Mouse (Mus musculus) lung, postnatal 0 days (tissue): ENCODE data around the gene Mcidas. TPM values are rescaled to one million over a fixed set of nuclear protein-coding genes. Genes with fewer than 3 reads are reported as not detected.
A peak's percentile ranks its signal among the peaks of the same experiment; 100 is the strongest.
"Not testable (repeated sequence)": the region's sequence is repeated elsewhere in the genome, so short reads cannot be mapped to it uniquely, and the experiment has no call there.

Experiments
- ATAC-seq: fragments of 200-750 bp; cut with Nextera tagmentation; 2 replicates; pipeline ENCODE4 v1.8.0; 2017; ENCODE audit warnings: moderate library complexity
- DNase-seq: peaks from one replicate; pipeline ENCODE4 v3.0.0-alpha.2; 2016; ENCODE audit warnings: low spot score
- H3K27ac ChIP-seq: fragments of 300-500 bp; sonication (generic); 2 replicates; pipeline ENCODE4 v1.5.1; 2014; ENCODE audit warnings: antibody characterized with exemption, mild to moderate bottlenecking, low read length, mixed read lengths
- H3K27me3 ChIP-seq: fragments of 300-500 bp; sonication (generic); replicated peaks from 2 replicates; pipeline ENCODE4 v1.6.1; 2014; ENCODE audit warnings: low read length, mixed read lengths; ENCODE audit not compliant: insufficient read depth
- H3K36me3 ChIP-seq: fragments of 300-500 bp; sonication (generic); 2 replicates; pipeline ENCODE4 v1.6.1; 2014; ENCODE audit warnings: low read length, mixed read lengths; ENCODE audit not compliant: insufficient read depth
- H3K4me1 ChIP-seq: fragments of 300-500 bp; sonication (generic); 2 replicates; pipeline ENCODE4 v1.6.1; 2014; ENCODE audit warnings: antibody characterized with exemption, low read depth, low read length, mixed read lengths; ENCODE audit not compliant: insufficient read depth
- H3K4me2 ChIP-seq: fragments of 300-500 bp; sonication (generic); replicated peaks from 2 replicates; pipeline ENCODE4 v1.6.1; 2014; ENCODE audit warnings: low read depth, mild to moderate bottlenecking, low read length, moderate library complexity, mixed read lengths
- H3K4me3 ChIP-seq: fragments of 300-500 bp; sonication (generic); 2 replicates; pipeline ENCODE4 v1.5.1; 2014; ENCODE audit warnings: low read depth, low read length
- H3K9ac ChIP-seq: fragments of 300-500 bp; sonication (generic); replicated peaks from 2 replicates; pipeline ENCODE4 v1.6.1; 2014; ENCODE audit warnings: low read depth, mild to moderate bottlenecking
- H3K9me3 ChIP-seq: fragments of 300-500 bp; sonication (generic); 2 replicates; pipeline ENCODE4 v1.6.1; 2016; ENCODE audit warnings: low read length, mixed read lengths
- CTCF ChIP-seq: IDR thresholded peaks from 2 replicates; pipeline ENCODE4 v1.5.1; 2016; ENCODE audit warnings: antibody characterized with exemption, mild to moderate bottlenecking
- EP300 ChIP-seq: IDR thresholded peaks from 2 replicates; pipeline ENCODE4 v1.6.1; 2016; ENCODE audit warnings: antibody characterized with exemption, mild to moderate bottlenecking, control low read depth
- WGBS: fragments of 180-500 bp; shearing (Covaris S2); extraction: QIAGEN DNeasy Blood & Tissue Kit; methylation state at CpG from one replicate; pipeline ENCODE4 v1.1.7; 2014; 5-methylcytosine and 5-hydroxymethylcytosine counted together
- polyA plus RNA-seq: library from polyadenylated mRNA; unstranded; fragments of >200 nt; fragmentation: Nextera tagmentation; extraction: Ambion mirVana; gene quantifications from 2 replicates; pipeline ENCODE4 v1.2.1, GENCODE M21; 2015

Mcidas gene
- polyA plus RNA-seq, 1 experiment from 2014 or later, result 1.1 TPM

DNA sequence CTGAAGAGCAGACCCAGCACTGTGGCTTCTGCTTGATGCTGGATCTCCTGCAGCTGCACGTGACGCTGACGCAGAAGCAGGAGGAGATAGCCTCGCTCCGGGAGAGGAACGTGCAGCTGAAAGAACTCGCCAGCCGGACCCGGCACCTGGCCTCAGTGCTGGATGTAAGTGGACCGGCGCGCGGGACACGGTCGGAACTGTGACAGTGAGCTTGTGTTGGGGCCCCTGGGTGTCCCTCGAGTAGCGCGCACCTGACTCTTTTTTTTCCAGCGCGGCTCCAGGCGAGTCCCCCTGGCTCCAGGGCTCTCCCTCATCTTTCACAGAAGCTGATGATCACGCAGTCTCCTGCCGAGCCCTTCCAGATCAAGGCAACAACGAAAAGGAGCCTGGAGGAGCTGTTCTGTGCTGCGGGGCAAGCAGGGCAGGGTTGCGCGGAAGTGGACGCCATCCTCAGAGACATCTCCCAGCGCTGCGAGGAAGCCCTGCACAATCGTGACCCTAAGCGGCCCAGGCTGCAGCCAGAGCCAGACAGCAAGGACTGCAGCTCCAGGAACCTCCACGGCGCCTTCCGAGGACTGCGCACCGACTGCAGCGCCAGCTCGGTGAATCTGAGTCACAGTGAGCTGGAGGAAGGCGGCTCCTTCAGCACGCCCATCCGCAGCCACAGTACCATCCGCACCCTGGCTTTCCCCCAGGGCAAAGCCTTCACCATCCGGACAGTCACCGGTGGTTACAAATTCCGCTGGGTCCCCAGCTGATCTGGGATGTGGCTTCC lies 5.0 kb downstream of the Mcidas start:
- no peak overlapping the region for H3K27ac ChIP-seq
- H3K4me1 ChIP-seq, result peaks cover 9% of the 10 kb centered on the region; the same call in 1 of the 2 replicates
- H3K9ac ChIP-seq, result no peak overlapping the region
- H3K4me2 ChIP-seq, result peak overlapping the region; percentile 59
- no peaks in the 10 kb centered on the region for H3K36me3 ChIP-seq
- no peaks in the 10 kb centered on the region for H3K9me3 ChIP-seq
- TF ChIP-seq EP300 (no peak), CTCF (no peak)
- H3K27me3 ChIP-seq, result peaks cover 40% of the 10 kb centered on the region
- 1% methylated on average over 46 of the region's 46 CpGs for WGBS
- ATAC-seq, result peak; percentile 9
- H3K4me3 ChIP-seq, result peak overlapping the region; percentile 27
- no peak for DNase-seq

- Histone ChIP-seq H3K27me3 (peaks cover 25% of the 10 kb centered on the region), H3K4me3 (no peak overlapping the region), H3K27ac (peak overlapping the region; percentile 49; the same call in 1 of the 2 replicates), H3K36me3 (no peaks in the 10 kb centered on the region), H3K4me1 (peaks cover 7% of the 10 kb centered on the region; the same call in 1 of the 2 replicates), H3K4me2 (no peak overlapping the region), H3K9me3 (no peaks in the 10 kb centered on the region), H3K9ac (no peak overlapping the region)
- DNase-seq, result no peak
- peak; percentile 36; the same call in 1 of the 2 replicates for ATAC-seq
- WGBS, result 33% methylated on average over 3 of the region's 3 CpGs
- TF ChIP-seq EP300 (no peak), CTCF (no peak)
Measured at GRCm38 (mm10) chr13:113000090-113000489, 6.4 kb downstream of the Mcidas start.

- no peak overlapping the region for H3K9ac ChIP-seq
- no peak overlapping the region for H3K4me3 ChIP-seq
- WGBS, result 37% methylated on average over 9 of the region's 9 CpGs
- DNase-seq (peak; percentile 88), ATAC-seq (peak; percentile 97)
- peaks cover 24% of the 10 kb centered on the region for H3K27me3 ChIP-seq
- TF ChIP-seq CTCF (no peak), EP300 (peak; percentile 50; the same call in 1 of the 2 replicates)
- H3K4me1 ChIP-seq, result peaks cover 7% of the 10 kb centered on the region; the same call in 1 of the 2 replicates
- H3K9me3 ChIP-seq, result no peaks in the 10 kb centered on the region
- no peak overlapping the region for H3K4me2 ChIP-seq
- H3K36me3 ChIP-seq, result no peaks in the 10 kb centered on the region
- H3K27ac ChIP-seq, result peak overlapping the region; percentile 49; the same call in 1 of the 2 replicates
Measured at GRCm38 (mm10) chr13:113000576-113001318, 7.1 kb downstream of the Mcidas start.

DNA sequence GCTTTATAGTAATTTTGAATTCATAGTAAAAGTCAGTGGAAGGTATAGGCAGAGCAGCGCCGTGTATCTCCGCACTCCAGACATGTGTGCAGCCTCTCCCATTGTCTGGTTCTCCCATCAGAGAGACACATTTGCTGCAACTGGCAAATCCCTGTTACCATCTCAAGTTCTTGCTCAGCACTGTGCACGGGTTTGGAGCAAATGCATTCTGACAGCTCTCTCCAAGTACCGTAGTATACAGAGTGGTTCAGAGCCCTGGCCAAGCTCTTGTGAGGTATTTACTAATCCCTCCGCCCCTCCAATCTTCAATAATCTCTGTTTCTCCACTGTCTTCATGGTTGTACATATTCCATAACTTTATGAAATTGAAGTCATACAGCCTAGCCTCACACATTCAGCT lies 19.0 kb downstream of the Mcidas start:
- 69% methylated on average over 6 of the region's 6 CpGs for WGBS
- no peaks in the 10 kb centered on the region for H3K4me1 ChIP-seq
- peak overlapping the region; percentile 51 for H3K4me2 ChIP-seq
- no peak overlapping the region for H3K9ac ChIP-seq
- H3K4me3 ChIP-seq, result no peak overlapping the region
- no peak for ATAC-seq
- H3K9me3 ChIP-seq, result no peaks in the 10 kb centered on the region
- no peak overlapping the region for H3K27ac ChIP-seq
- no peaks in the 10 kb centered on the region for H3K27me3 ChIP-seq
- no peaks in the 10 kb centered on the region for H3K36me3 ChIP-seq
- DNase-seq, result no peak
- TF ChIP-seq EP300 (no peak), CTCF (no peak)

- H3K27ac ChIP-seq, H3K9ac ChIP-seq, H3K36me3 ChIP-seq, H3K9me3 ChIP-seq, H3K27me3 ChIP-seq, H3K4me1 ChIP-seq: not testable (repeated sequence)
- ATAC-seq, result peak; percentile 44; the same call in 1 of the 2 replicates
- WGBS, result 23% methylated on average over 16 of the region's 20 CpGs
- Histone ChIP-seq H3K4me3 (peak overlapping the region; percentile 41), H3K4me2 (peak overlapping the region; percentile 51)
- peak; percentile 54 for DNase-seq
Measured at GRCm38 (mm10) chr13:113013174-113013953, 19.7 kb downstream of the Mcidas start.

DNA sequence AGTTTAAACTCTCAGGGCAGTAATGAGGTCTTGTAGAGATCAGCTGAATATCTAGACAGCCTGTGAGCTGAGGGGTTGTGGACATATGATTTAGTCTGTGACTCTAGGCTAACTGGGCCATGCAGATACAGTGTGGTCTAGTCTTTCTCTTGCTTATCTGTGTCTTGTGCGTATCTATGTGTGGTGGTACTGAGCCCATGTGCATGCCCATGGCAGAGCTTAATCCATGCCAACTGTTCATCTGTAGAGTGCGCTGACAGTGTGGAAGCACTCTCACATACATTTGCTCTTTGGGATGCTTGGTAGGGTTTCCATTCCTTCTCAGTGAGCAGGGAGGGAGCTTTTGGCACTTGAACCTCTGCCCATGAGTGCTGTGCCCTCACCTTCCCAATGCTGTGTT lies 27.9 kb downstream of the Mcidas start:
- Histone ChIP-seq H3K9me3 (no peaks in the 10 kb centered on the region), H3K4me1 (no peaks in the 10 kb centered on the region), H3K9ac (no peak overlapping the region), H3K4me3 (no peak overlapping the region), H3K27me3 (no peaks in the 10 kb centered on the region), H3K4me2 (no peak overlapping the region), H3K27ac (no peak overlapping the region), H3K36me3 (no peaks in the 10 kb centered on the region)
- no peak for TF ChIP-seq EP300
- TF ChIP-seq CTCF, result no peak
- DNase-seq (no peak), ATAC-seq (no peak)
- 78% methylated on average over 2 of the region's 2 CpGs for WGBS
